Mouse (Mus musculus) T-helper 17 cell (primary cell): ENCODE results near the gene Gm49354.

Experiments used
- in situ Hi-C, 2 experiments: fragments of 300-600 bp; cut with MboI, MseI; formaldehyde crosslinking; loops; 1 replicate in 1 of 2; 2 replicates in 1 of 2; pipeline ENCODE4 v1.15.1; 2025; ENCODE audit warnings: high pct_unique_total_duplicates in 2 of 2

The Gm49354 gene

GRCm38 (mm10) chr13:59782145-59782544 lies at the start of gene Gm49354:
Gene Gm49354, minus strand, starts transcription at chr13:59782245.
- in situ Hi-C loops = loop anchor here in 1 of 2 experiments (5.0 kb wide), 1 partner anchor 35 kb away; no protein-coding TSS in a partner anchor

- in situ Hi-C loops = no loop called here
Measured at GRCm38 (mm10) chr13:59825966-59826365, 43.9 kb upstream of the Gm49354 start.

GRCm38 (mm10) chr13:59822507-59823462 lies 40.7 kb upstream of the Gm49354 start, which contains the start of gene Tut7:
Gene Tut7, minus strand, starts transcription at chr13:59823147.
- in situ Hi-C loops = no loop called here

GRCm38 (mm10) chr13:59820836-59821235 lies 38.8 kb upstream of the Gm49354 start:
- in situ Hi-C loops = no loop called here

GRCm38 (mm10) chr13:59820114-59820513 lies 38.1 kb upstream of the Gm49354 start:
- in situ Hi-C loops = no loop called here

- in situ Hi-C loops = loop anchor here (5.0 kb wide), 2 partner anchors 35 to 40 kb away; partner anchors contain the start of gene Gm49354 (in 1 of the 2)
Measured at GRCm38 (mm10) chr13:59817352-59817751, 35.3 kb upstream of the Gm49354 start.

GRCm38 (mm10) chr13:59814109-59814591 lies 32.1 kb upstream of the Gm49354 start:
- in situ Hi-C loops = no loop called here

GRCm38 (mm10) chr13:59811581-59811980 lies 29.5 kb upstream of the Gm49354 start:
- in situ Hi-C loops = no loop called here

GRCm38 (mm10) chr13:59801000-59801399 lies 19.0 kb upstream of the Gm49354 start:
- in situ Hi-C loops = no loop called here

GRCm38 (mm10) chr13:59800077-59800476 lies 18.0 kb upstream of the Gm49354 start:
- in situ Hi-C loops = no loop called here

GRCm38 (mm10) chr13:59798306-59798705 lies 16.3 kb upstream of the Gm49354 start:
- in situ Hi-C loops = no loop called here

GRCm38 (mm10) chr13:59796466-59796848 lies 14.4 kb upstream of the Gm49354 start:
- in situ Hi-C loops = no loop called here

GRCm38 (mm10) chr13:59795807-59796465 lies 13.9 kb upstream of the Gm49354 start:
- in situ Hi-C loops = no loop called here

GRCm38 (mm10) chr13:59794786-59795185 lies 12.7 kb upstream of the Gm49354 start:
- in situ Hi-C loops = no loop called here

- in situ Hi-C loops = loop anchor here (5.0 kb wide), 1 partner anchor 37 kb away; no protein-coding TSS in a partner anchor
Measured at GRCm38 (mm10) chr13:59779744-59780264, 2.2 kb downstream of the Gm49354 start.

- in situ Hi-C loops = loop anchor here in 1 of 2 experiments (5.0 kb wide), 1 partner anchor 38 kb away; no protein-coding TSS in a partner anchor
Measured at GRCm38 (mm10) chr13:59779213-59779612, 2.8 kb downstream of the Gm49354 start.

GRCm38 (mm10) chr13:59775168-59775567 lies 6.9 kb downstream of the Gm49354 start:
- in situ Hi-C loops = loop anchor here in 1 of 2 experiments (5.0 kb wide), 1 partner anchor 42 kb away; no protein-coding TSS in a partner anchor

- in situ Hi-C loops = loop anchor here in 1 of 2 experiments (25.0 kb wide), 1 partner anchor 1384 kb away; the partner anchor contains the start of gene 2210016F16Rik
Measured at GRCm38 (mm10) chr13:59771257-59771656, 10.8 kb downstream of the Gm49354 start.

- in situ Hi-C loops = loop anchor here in 1 of 2 experiments (25.0 kb wide), 1 partner anchor 1384 kb away; the partner anchor contains the start of gene 2210016F16Rik
Measured at GRCm38 (mm10) chr13:59770847-59771246, 11.2 kb downstream of the Gm49354 start.

GRCm38 (mm10) chr13:59770164-59770562 lies 11.9 kb downstream of the Gm49354 start:
- in situ Hi-C loops = loop anchor here in 1 of 2 experiments (25.0 kb wide), 1 partner anchor 1383 kb away; the partner anchor contains the start of gene 2210016F16Rik
